Mouse (Mus musculus): ENCODE data around the gene Phf12. TPM values are rescaled to one million over a fixed set of nuclear protein-coding genes. Genes with fewer than 3 reads are reported as not detected.
A peak's percentile ranks its signal among the peaks of the same experiment; 100 is the strongest.
"Not testable (repeated sequence)": the region's sequence is repeated elsewhere in the genome, so short reads cannot be mapped to it uniquely, and the experiment has no call there.

The Phf12 gene
- polyA plus RNA-seq, 1 experiment, result 33.5 TPM

- no peak for DNase-seq (ENCODE audit: low read depth)
Observed at GRCm38 (mm10) chr11:78031947-78032808, 49.6 kb downstream of the Phf12 start, which contains the start of gene Dhrs13. Gene Dhrs13 (plus strand): TSS chr11:78032280.

GRCm38 (mm10) chr11:78032809-78033195 lies 50.2 kb downstream of the Phf12 start:
- DNase-seq (ENCODE audit: low read depth), result no peak

GRCm38 (mm10) chr11:78033931-78034617 lies 51.5 kb downstream of the Phf12 start:
- DNase-seq (ENCODE audit: low read depth), result no peak

GRCm38 (mm10) chr11:78036791-78037190 lies 54.2 kb downstream of the Phf12 start:
- DNase-seq (ENCODE audit: low read depth), result no peak

GRCm38 (mm10) chr11:78037831-78038752 lies 55.5 kb downstream of the Phf12 start, which contains the start of gene Flot2:
Gene Flot2 (plus strand): TSS chr11:78037931.
- no peak for DNase-seq (ENCODE audit: low read depth)

GRCm38 (mm10) chr11:78040878-78041277 lies 58.3 kb downstream of the Phf12 start:
- DNase-seq (ENCODE audit: low read depth), result no peak

- not testable (repeated sequence) for DNase-seq (ENCODE audit: low read depth)
Observed at GRCm38 (mm10) chr11:78042290-78042870, 59.8 kb downstream of the Phf12 start.

- peak; percentile 79 for DNase-seq (ENCODE audit: low read depth)
Observed at GRCm38 (mm10) chr11:78044758-78045251, 62.3 kb downstream of the Phf12 start.

- not testable (repeated sequence) for DNase-seq (ENCODE audit: low read depth)
Observed at GRCm38 (mm10) chr11:78048637-78049036, 66.1 kb downstream of the Phf12 start.

- no peak for DNase-seq (ENCODE audit: low read depth)
Observed at GRCm38 (mm10) chr11:78053078-78053477, 70.5 kb downstream of the Phf12 start.

GRCm38 (mm10) chr11:78056946-78057345 lies 74.4 kb downstream of the Phf12 start:
- no peak for DNase-seq (ENCODE audit: low read depth)

GRCm38 (mm10) chr11:78059833-78060757 lies 77.5 kb downstream of the Phf12 start:
- peak; percentile 27 for DNase-seq (ENCODE audit: low read depth)

GRCm38 (mm10) chr11:78062563-78062962 lies 80.0 kb downstream of the Phf12 start:
- no peak for DNase-seq (ENCODE audit: low read depth)

GRCm38 (mm10) chr11:78065906-78066305 lies 83.4 kb downstream of the Phf12 start:
- no peak for DNase-seq (ENCODE audit: low read depth)

GRCm38 (mm10) chr11:78066641-78067040 lies 84.1 kb downstream of the Phf12 start:
- DNase-seq (ENCODE audit: low read depth), result no peak

- DNase-seq (ENCODE audit: low read depth), result no peak
Observed at GRCm38 (mm10) chr11:78067566-78067965, 85.0 kb downstream of the Phf12 start.

- no peak for DNase-seq (ENCODE audit: low read depth)
Observed at GRCm38 (mm10) chr11:78069130-78069529, 86.6 kb downstream of the Phf12 start.

- no peak for DNase-seq (ENCODE audit: low read depth)
Observed at GRCm38 (mm10) chr11:78069646-78070045, 87.1 kb downstream of the Phf12 start.

GRCm38 (mm10) chr11:78071938-78072337 lies 89.4 kb downstream of the Phf12 start:
- DNase-seq (ENCODE audit: low read depth), result no peak
